Mouse (Mus musculus) spleen, adult 12 weeks (tissue): ENCODE data around the gene Mettl7a2.

Source experiments
- DNase-seq: peaks from one replicate; pipeline ENCODE4 v3.0.0; 2022; ENCODE audit warnings: low spot score

Gene Mettl7a2

DNA sequence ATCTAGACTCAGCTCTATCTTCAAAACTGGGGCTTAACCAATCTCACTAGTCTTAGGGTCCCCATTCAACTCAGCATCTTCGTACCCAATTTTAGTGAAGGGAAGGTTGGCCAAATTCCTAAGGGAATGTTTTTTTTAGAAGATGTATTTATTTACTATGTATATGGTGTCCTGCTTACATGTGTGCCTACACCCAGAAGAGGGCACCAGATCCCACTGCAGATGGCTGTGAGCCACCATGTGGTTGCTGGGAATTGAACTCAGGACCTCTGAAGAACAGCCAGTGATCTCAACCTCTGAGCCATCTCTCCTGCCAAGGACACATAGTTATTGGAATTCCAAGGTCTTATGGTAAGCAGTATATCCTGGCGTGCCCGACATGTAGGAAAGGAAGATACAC lies 42.6 kb downstream of the Mettl7a2 start:
- DNase-seq = no peak

DNA sequence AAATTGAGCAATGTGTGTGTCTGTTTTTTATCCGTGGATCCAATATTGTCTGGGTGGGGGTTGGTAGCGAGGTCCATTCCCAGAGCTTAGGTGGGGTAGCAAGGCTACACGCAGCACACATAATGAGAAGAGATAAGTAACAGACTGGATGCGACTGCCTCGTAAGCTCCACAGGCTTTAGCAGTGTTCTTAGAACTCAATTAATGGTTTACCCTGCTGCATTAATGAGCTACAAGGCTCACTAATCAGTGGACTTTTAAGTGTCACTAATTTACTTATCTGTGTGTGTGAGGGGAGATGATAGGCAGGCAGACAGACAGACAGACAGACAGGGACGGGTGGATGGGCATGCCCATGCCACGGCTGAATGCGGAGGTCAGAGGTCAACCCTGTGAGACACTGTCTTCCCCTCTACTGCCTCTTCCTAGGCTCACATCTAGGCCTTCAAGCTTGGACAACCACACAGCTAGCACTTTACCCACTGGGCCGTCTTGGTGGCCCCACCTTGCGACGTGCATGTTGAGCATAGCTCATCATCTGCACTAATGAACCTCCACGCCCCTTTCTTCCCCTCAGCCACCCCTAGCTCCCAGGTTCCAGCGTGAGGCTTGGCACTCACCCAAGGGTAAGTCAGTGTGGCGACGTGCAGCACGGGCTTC lies 47.7 kb downstream of the Mettl7a2 start:
- DNase-seq = no peak

DNA sequence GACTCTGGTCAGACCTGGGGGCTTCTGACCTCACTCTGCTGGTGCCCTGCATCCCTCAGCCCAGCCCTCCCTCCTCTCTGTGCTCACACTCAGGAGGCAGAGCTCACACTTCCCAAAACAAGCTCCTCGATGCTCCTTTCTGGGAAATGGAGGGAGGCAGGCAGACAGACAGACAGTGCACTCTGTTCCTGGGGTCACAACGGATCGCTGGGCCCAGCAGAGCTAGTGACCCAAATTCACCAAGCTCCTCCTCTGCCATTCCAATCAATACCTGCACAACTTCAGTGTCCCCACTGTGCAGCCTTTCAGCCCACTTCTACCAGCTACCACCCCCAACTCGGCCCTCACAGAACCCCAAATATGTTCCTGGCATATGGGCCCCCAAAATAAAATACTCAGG lies 48.8 kb downstream of the Mettl7a2 start:
- DNase-seq = no peak

DNA sequence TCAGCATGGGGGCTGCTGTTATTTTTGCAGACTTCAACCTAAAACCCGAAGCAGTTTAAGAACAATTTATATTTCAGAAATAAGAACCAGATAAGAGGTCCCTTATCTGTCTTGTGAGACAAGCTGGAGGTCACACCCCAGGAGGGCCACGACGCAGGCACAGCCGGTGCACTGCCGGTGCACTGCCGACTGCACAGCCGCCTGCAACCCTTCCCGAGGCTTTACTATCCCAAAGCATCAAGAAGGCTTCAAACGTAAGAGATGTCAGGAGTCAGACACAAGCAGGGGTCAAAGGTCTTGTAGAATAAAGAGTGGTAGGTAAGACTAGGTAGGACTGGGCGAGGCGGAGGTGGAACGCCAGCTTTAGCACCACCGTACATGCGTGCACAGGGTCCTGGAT lies 49.3 kb downstream of the Mettl7a2 start:
- DNase-seq = no peak

DNA sequence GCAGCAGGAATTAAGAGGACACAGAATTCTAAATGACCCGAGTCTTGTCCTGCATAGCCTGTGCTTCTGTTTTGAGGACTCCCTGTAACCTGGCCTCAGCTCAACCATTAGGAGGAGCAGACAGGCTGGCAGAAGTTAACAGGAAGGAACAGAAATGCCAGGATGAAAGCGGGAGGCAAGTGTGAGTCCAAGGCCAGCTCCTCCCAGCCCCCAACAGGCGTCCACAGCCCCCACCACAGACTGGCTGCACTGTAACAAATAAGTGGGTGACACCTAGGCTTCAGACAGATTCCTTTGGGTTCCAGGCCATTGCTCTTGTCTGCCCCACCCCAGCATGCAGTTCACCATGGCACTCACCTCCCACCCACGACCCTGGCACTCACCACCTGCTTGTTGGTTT lies 49.8 kb downstream of the Mettl7a2 start:
- DNase-seq = no peak

DNA sequence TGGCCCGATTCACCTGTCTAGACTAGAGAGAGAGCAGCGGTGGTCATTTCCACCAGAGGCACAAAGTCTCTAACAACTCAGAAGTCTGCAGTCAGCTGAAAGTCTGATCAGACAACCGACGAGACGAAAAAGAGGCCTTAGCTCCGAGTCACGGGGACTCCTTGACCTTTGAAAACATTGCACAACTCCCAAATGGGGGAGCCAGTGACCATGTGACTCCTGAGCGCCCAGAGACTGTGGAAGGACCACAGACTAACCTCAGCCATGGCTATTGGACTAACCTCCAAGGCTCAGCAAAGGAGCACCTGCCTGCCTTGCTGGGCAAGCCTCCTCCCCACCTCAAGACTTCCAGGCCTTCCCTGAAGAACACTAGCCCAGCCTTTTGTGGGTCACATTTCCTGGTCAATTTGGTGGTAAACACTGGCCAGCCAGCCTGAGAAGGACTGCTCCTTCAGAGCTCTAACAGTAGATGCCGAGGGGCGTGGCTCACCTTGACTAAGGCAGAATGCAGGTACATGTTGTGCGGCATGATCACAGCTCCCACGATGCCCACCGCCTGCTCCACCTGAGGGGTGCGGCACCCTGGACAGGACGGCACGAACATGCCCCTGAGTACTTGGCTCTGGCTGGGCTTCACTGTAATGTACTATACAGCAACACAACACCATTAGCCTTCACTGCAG lies 50.5 kb downstream of the Mettl7a2 start:
- DNase-seq = no peak

DNA sequence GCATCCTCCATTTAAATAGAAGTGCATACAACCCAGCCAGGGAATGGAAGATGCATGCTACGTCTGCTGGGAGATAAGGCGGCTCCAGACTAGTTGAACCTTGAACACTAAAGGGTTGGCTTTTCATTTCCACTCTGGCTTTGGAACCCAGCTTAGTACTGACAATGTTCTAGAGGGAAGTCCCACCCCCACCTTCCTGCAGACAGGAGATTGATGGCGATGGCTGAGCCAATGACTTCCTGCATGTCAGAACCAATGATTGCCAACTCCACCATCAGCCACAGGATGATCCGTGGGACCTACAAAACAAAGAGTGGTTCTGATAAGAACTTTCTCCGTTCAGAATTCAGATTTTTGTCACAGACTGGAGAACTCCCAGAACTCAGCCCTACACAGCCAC lies 53.1 kb downstream of the Mettl7a2 start:
- DNase-seq = no peak

DNA sequence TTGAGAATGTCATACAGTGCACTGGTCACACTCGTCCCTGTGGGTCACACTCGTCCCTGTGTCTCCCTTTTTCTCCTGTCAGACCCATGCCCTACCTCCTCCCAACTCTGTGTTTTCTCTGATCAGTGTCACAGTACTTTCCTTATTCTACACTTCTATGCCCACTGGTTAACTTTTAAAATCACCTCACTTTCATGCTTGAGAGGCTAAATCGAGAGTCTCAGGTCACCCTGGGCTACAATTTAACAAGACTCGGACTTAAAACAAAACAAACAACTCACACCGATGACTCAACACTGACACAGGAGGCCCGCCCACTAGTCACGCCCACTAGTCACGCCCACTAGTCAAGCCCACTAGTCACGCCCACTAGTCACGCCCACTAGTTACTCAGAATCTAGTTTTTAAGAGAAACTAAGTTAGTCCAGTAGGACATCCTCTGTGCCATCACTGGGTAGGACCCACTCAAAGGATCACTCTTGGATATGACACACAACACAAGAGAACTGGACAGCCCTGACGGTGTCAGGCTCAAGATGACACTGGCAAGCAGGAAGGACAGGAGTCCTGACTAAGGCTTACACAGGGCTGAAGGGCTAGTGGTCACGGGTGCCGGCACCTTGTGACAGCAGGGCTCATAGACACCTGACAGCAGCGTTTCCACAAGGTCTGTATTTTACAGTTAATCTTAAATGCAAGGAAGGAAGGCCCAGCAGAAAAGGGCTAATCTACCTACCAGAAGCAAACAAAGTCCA lies 58.1 kb downstream of the Mettl7a2 start:
- peak; percentile 81 for DNase-seq
